Mouse (Mus musculus) embryo, embryonic 10 days (tissue): ENCODE measurements around the gene Gm2001.
"Not testable (repeated sequence)": the region's sequence is repeated elsewhere in the genome, so short reads cannot be mapped to it uniquely, and the experiment has no call there.

Experiments
- DNase-seq: peaks from one replicate; pipeline ENCODE4 v3.0.0-alpha.2; 2015; ENCODE audit warnings: low spot score

Gm2001 gene

DNA sequence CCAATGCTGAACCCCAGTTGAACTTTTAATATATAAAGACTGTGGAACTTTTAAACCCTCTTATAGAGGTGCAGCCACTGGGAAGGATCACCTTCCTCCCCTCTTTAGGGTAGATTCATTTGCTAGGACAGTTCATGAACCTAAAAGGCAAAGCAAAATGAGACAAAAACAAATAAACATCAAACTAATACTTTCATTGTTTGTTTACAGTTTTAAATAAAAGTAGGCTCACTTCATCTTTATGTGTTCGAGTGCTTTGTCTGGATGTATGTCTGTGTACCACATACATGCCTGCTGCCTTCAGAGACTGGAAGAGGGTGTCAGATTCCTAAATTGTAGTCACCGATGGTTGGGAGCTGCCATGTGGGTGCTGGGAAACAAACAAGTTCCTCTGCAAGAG lies at the start of gene Gm2001:
Gene Gm2001 (minus strand): TSS at position 101 of the 400 bp plus-strand sequence.
- DNase-seq, result not testable (repeated sequence)

DNA sequence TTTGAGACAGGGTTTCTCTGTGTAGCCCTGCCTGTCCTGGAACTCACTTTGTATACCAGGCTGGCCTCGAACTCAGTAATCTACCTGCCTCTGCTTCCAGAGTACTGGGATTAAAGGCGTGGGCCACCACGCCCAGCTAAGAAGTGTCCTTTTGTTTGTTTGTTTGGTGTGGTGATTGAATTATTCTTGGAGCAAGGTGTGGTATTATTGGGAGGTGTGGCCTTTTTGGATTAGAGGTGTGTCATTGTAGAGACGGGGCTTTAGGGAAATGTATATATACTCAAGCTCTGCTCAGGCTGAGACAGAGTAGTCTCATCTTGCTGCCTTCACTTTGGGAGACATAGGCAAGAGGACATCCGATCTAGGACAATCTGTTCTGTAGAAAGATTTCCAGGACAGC lies 31.6 kb upstream of the Gm2001 start, which contains the start of gene Gm2016:
Gene Gm2016 (plus strand): TSS at position 301 of the 400 bp plus-strand sequence.
- DNase-seq, result not testable (repeated sequence)

DNA sequence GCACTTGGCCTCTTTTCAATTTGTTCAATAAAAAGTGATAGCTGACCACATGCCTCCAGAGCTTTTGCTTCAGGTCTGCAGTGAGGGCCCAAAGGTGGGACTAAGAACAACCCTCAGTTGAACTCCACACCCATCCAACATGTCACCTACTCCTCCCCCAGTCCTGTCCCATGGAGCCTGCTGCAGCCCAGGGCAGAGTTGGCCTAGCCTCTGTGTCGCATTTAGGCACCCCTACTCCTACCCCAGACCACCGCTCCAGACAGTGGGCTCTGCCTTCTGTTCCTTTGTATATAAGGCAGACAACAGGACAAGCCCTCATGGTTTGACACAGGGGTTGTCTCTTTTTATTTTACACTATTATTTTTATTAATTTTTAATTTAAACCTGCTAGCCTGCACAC lies 21.9 kb upstream of the Gm2001 start:
- not testable (repeated sequence) for DNase-seq

DNA sequence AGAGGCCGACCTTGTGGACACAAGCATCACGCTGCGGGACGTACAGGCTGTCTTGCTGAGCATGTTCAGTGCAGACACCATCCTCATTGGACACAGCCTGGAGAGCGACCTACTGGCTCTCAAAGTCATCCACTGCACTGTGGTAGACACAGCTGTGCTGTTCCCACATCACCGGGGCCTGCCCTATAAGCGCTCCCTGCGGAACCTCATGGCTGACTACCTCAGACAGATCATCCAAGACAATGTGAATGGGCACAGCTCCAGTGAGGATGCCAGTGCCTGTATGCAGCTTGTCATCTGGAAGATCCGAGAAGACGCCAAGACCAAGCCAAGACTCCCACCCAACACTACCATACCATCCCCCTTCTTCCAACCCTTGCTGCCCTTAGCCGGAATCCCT lies 21.5 kb upstream of the Gm2001 start:
- DNase-seq, result not testable (repeated sequence)

DNA sequence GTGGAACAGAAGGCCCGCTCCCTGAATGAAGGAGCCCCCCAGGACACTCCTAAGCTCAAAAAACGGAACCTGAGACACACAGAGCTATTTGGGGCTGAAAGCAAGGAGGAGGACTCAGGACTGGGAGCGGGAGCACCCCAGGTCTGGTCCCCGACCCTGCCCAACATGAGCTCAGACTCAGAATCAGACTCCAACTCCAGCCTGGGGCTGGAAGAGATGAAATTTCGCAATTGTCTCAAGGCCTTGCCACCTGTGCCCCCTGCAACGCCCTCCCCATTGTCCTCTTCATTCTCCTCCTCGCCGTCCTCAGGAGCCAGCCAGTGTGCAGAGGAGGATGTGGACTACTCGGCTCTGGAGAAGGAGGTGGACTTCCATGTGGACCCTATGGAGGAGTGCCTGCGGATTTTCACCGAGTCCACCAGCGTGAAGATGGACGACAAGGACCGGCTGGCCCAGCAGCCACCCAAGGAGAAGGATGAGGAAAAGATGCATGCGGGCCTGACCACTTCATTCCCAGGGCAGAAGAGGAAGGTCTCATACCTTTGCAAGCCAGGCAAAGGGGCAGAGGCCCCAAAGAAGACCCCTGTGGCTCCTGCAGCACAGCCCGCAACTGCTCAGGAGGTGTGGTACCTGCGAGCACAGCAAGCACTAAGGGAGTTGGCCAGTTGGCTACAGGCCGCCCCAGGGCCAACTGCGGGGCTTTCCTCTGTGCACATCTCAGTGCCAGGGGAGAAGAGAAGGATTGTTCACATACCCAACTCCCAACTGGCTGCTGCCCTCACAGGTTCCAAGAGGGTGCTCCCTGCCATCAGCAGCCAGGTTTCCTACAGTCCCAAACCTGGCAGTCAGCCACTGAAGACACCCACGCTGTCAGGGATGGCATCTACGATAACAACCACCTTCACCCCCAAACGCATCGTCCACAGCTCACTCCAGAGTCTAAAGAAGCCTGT lies 19.9 kb upstream of the Gm2001 start:
- DNase-seq, result not testable (repeated sequence)

DNA sequence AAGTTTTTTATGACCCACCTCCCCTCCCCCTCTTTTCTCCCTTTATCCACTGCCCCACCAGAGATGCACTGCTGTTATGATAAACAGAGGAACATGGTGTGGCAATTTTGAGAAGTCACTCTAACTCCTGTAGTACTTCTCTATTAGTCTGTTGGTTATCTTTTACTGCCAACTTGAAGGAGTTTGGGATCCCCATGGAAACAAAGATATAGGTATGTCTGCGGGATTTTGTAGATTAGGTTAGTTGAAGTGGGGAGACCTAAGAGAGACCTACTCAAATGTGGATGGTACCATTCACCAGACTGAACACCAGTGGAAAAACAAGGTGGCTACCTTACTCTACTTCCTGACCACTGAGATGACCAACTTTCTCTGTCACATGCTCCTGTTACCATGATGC lies 13.9 kb upstream of the Gm2001 start:
- not testable (repeated sequence) for DNase-seq

DNA sequence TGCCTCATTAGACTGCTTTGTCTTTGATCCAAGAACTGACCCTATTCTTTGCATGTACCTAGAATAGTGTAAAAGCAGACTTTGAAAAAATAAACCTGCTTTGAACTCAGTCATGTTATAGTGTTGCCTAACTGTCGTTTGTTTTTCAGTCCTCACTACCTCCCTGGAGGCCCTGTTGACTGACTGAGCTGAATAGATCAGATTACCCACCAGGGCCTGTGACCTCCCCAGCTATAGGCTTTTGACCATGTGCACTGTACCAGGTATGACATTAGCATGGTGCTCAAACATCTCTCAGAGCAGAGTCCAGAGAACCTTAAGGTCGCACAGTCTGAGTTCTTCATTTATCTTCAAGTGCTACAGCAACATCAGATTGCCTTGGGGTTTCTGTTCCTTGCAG lies 8.5 kb upstream of the Gm2001 start:
- not testable (repeated sequence) for DNase-seq

DNA sequence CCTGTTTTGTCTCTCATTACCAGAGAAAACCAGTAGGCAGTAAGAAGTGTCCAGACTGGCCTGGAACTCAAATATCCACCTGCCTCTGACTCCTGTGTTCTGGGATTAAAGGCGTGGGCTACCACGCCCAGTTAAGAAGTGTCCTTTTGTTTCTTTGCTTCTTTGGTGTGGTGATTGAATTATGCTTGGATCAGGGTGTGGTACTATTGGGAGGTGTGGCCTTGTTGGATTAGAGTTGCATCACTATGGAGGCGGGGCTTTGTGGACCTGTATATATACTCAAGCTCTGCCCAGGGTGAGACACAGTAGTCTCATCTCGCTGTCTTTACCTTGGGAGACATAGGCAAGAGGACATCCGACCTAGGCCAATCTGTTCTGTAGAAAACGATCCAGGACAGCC lies 25.9 kb downstream of the Gm2001 start, which contains the start of gene BB287469:
Gene BB287469 (plus strand): TSS at position 301 of the 400 bp plus-strand sequence.
- DNase-seq, result not testable (repeated sequence)

DNA sequence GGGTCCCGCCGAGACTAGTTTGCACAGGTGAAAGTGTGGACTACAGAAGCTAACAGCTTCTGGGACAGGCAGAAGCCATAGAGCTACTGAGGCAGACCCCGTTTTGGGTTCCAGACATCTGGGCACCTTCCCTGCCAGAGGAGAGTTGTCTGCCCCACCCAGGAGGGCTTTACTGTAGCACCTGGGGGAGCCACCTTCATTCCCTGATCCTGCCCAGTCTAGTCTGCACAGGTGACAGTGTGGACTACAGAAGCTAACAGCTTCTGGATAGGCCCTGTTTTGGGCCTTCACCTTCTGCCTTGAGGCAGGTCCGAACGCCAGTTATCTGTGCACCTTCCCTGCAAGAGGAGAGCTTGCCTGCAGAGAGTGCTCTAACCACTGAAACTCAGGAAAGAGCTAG lies 44.2 kb downstream of the Gm2001 start:
- not testable (repeated sequence) for DNase-seq

DNA sequence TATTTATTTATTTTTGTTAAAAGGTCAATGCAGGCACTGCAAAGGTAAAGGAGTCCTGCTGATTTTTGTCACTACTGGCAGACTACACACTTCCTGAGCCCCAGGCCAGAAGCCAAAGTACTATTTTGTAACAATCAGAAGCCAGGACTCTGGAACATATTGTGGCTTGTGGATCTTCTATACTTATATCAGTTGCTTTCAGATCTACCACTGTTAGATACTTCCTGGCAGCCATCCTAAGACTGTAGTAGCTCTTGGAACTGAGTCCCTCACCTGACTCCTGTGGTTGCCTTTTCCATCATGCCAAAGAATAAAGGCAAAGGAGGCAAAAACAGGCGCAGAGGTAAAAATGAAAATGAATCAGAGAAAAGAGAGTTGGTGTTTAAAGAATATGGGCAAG lies 46.9 kb downstream of the Gm2001 start, which contains the start of gene Gm21936:
Gene Gm21936 (plus strand): TSS at position 301 of the 400 bp plus-strand sequence.
- DNase-seq, result not testable (repeated sequence)
